Mouse (Mus musculus) ES-E14 (cell line): ENCODE measurements around the gene Dock2.

Experiments used
- CHD2 ChIP-seq: IDR thresholded peaks from 2 replicates; pipeline ENCODE4 v1.6.1; 2014; ENCODE audit warnings: mild to moderate bottlenecking, low read depth, low read length, inconsistent platforms
- HCFC1 ChIP-seq: IDR thresholded peaks from 2 replicates; pipeline ENCODE4 v1.6.1; 2012; ENCODE audit warnings: low read length, inconsistent platforms, borderline replicate concordance; ENCODE audit not compliant: insufficient read depth
- ZC3H11A ChIP-seq: IDR thresholded peaks from 2 replicates; pipeline ENCODE4 v1.6.1; 2012; ENCODE audit warnings: low read depth, mild to moderate bottlenecking, inconsistent platforms, low read length, borderline replicate concordance
- ZNF384 ChIP-seq: IDR thresholded peaks from 2 replicates; pipeline ENCODE4 v1.6.1; 2012; ENCODE audit warnings: low read depth, low read length, inconsistent platforms

- TF ChIP-seq ZNF384 (no peak), ZC3H11A (no peak), CHD2 (no peak), HCFC1 (no peak)
These were observed 484.1 kb downstream of the Dock2 start for GRCm38 (mm10) chr11:34299550-34299949.
